Mouse (Mus musculus) urinary bladder, postnatal 25 days (tissue): ENCODE measurements around the gene Fbrs.
"Not testable (repeated sequence)": the region's sequence is repeated elsewhere in the genome, so short reads cannot be mapped to it uniquely, and the experiment has no call there.

ENCODE experiments used
- DNase-seq: peaks from one replicate; pipeline ENCODE4 v3.0.0; 2022; ENCODE audit warnings: low spot score

Gene Fbrs

DNA sequence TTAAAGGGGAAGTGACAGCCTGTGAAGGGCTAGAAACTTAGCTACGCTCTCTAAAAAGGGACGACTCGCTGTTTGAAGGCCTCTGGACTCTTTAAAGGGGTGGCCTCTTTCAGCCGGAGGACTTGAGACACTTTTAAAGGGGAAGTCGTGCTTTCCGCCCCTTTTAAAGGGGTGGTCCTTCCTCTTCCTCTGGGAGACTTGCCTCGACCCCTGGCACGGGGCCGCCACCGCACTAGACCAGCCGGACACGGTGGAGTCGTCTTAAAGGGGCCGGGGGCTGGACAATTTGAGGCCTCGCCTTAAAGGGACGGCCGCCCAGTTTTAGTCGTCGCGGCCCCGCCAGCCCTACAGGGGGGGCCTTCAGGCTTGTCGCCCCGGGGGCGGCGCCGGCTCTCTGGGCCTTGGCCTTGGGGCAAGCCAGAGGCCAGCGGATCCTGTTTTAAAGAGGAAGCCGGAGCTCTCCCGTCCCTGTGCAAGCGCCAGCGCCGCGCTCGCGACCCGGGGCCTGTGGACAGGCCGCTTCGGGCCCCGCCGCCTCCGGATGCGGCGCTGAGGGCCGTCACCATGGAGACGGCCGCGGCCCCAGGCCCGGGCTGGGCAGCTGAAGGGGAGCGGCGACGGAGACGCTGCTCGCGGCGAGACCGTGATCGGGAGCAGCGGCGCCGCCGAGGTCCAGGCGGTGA is at the start of gene Fbrs:
TSS of gene Fbrs (plus strand) at position 565 of the 683 bp plus-strand sequence.
- peak; percentile 92 for DNase-seq

DNA sequence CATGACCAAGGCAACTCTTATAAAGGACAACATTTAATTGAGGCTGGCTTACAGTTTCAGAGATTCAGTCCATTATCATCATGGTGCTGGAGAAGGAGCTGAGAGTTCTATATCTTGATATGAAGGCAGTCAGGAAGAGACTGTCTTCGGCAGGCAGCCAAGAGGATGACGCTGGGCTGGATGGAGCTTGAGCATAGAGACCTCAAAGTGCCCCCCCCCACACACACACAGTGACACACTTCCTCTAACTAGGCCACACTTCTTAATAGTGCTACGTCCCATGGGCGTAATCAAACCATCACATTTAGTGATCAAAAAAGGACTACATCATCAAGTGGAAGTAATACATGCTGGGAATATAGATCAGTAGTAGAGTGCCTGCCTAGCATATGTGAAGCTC is 43.8 kb upstream of the Fbrs start:
- no peak for DNase-seq

DNA sequence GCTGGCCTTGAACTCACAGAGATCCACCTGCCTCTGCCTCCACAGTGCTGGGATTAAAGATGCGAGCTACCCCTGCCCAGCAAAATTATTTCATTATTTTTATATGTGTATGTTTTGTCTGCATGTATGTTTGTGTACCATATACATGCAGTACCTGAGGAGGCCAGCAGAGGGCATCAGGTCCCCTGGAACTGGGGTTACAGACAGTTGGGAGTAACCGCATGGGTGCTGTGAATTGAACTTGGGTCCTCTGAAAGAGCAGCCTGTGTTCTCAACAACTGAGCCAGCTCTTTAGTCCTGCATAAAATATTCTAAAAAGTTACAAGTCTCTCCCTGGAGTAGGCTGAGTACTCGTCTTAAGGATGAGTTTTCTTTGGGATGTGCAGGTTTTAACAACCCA is 41.3 kb upstream of the Fbrs start:
- DNase-seq, result no peak

DNA sequence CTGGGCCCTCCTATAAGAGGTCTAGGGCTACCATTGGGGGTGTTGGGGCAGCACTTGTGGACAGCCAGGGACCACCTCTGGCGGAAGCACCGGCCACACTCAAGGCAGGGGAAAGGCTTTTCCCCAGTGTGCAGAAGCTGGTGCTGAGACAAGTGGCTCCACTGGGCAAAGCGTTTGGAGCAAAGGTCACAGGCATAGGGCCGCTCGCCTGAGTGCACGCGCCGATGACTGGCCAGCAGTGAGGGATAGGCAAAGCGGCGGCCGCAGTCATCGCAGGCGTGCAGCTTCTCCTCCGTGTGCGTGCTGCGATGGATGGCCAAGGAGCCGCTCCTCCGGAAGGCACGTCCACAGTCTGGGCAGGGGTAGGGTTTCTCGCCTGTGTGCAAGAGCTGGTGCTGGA is 35.0 kb upstream of the Fbrs start:
- no peak for DNase-seq

DNA sequence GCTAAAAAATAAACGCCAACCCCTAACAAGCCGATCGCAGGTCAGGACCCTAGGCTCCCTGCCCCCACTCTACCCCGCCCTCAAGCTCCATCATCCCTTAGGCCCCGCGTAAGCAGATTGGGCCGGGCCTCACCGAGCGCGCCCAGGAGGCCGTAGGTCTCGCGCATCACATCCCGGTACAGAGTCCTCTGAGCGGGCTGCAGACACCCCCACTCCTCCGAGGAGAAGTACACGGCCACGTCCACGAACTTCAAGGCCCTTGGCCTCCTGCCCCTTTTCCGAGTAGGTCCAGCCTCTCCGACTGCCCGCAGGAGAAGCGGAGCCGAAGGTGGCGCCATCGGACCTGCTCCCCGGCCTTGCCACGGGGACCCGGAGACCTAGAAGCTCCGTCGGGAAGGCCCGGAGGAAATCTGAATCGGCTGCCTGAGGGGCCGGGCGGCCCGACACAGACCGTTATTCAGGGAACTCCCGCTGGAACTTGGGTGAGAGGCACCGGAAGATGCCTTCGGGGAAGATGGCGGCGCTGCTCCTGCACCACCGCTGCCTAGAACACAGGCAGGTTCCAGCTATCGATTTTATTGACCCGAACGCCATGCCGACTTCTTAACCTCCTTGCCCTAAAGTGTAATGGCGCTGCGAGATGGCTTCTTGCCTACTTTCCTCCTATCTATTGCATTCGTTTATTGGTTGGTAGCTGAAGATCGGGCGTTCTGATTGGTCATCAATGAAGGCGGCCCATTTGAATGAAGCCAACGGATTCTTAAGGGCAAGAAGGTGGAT is 30.3 kb upstream of the Fbrs start, which contains the start of gene Zfp689:
TSS of gene Zfp689 (minus strand) at position 638 of the 780 bp plus-strand sequence.
- peak; percentile 84 for DNase-seq

DNA sequence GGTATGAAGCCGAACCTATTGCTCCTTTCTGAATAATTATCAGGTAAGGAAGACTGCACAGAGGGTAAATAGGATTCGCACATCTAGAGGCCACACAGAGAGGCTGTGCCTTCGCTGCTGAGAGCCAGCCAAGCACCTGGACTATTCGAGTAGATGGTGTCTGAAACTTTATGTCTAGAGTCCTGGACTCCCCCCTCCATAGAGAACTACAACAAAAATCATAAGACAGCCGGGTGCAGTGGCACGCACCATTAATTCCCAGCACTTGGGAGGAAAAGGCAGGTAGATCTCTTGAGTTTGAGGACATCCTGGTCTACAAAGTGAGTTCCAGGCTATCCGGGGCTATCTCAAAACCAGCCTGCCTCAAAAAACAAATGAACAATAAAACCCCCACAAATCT is 29.0 kb upstream of the Fbrs start:
- DNase-seq, result no peak

DNA sequence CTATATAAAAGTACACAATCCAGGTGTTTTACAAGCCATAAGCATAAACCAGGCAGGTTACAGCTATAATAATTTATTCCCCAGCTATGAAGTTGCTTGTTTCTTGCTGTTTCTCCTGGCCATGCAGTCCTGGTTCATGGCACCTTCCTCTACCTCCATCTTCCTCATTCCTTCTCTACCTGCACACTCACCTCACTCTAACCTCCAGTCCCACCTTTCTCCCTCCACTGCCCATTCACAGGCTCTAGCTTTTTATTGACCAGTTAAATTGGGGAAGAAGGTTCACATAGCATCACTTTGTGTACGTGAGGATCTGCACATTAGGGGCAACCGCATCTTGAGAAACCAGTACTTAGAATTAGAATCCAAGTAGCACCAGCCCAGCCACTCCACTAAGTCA is 25.9 kb upstream of the Fbrs start:
- DNase-seq, result no peak

DNA sequence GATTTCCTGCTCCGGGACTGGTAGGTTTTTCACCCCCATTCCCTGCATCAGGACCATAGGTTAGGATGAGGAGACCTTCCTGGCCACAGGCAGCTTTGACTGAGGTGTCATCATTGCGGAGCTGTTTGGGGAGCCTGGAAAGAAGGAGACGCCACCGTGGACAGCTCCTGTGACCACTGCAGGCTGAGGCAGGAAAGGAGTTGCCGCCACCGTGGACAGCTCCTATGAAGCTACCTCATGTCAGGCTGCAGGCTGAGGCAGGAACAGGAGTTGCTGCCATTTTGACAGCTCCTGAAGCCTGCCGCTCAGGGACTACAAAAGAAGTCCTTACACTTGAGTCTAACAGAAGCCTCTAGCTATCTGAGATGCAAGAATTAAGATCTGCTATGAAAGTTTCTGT is 24.1 kb upstream of the Fbrs start:
- no peak for DNase-seq

DNA sequence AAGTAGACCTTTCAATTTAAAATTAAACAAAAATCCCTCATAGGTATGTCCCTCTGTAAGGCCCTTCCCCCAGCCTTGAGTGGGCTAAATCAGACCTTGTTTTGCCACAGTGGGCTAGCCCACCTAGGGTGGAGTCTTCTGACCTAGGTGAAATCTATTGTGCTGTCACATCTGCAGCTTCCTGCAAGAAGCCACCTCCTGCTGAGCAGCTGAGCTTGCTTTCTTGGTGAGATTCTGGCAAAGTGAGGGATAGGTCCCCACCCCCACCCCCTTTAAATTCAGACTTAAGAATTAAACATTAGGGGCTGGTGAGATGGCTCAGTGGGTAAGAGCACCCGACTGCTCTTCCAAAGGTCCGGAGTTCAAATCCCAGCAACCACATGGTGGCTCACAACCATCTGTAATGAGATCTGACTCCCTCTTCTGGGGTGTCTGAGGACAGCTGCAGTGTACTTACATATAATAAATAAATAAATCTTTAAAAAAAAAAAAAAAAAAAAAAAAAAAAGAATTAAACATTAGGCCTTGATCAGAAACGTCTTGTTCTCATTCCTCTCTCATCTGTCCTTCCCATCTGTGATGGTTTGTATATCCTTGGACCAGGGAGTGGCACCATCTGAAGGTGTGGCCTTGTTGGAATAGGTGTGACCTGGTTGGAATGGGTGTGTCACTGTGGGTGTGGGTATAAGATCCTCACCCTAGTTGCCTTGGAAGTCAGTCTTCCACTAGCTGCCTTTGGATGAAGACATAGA is 20.5 kb upstream of the Fbrs start:
- DNase-seq, result not testable (repeated sequence)

DNA sequence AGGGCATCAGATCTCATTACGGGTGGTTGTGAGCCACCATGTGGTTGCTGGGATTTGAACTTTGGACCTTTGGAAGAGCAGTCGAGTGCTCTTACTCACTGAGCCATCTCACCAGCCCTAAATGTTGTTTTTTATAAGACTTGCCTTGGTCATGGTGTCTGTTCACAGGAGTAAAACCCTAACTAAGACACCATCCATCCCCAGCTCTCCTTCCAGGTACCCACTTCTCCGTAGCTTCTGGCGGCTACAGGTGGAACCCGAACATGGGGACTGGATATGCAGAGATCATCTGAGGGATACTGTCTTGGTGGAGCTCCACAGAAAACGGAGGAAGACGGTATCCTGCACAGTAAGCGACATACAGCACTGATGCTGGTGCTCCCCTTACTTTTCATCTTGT is 19.7 kb upstream of the Fbrs start, which contains the start of gene Prr14:
TSS of gene Prr14 (plus strand) at position 301 of the 400 bp plus-strand sequence.
- not testable (repeated sequence) for DNase-seq

DNA sequence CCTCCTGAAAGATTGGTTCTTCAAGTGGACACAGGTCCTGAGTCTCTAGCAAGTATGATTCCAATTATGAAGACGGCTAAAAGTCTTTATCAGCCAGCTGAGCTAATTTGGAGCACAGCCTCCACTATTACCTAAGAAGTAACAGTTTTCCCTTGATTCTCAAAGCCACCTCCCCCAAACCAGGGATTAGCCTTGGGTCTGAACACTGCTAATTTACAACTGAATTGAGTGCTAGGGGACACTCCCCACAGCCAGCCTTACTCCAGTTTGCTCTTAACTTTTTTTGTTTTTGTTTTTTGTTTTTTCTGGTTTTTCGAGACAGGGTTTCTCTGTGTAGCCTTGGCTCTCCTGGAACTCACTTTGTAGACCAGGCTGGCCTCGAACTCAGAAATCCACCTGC is 13.8 kb upstream of the Fbrs start:
- no peak for DNase-seq

DNA sequence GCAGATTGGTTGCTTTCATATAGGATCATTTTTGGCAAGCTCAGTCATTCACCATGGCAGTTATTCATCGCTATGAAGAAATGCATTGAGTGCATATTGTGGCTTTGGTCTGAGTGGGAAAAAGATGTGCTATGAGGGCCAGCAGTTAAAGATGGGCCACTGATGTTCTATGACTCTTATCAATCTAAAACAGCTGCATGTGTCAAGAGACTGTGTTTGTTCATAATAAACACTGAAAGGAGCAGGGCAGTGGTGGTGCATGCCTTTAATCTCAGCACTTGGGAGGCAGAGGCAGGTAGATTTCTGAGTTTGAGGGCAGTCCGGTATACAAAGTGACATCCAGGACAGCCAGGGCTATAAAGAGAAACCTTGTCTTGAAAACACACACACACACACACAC is 13.3 kb upstream of the Fbrs start:
- not testable (repeated sequence) for DNase-seq

DNA sequence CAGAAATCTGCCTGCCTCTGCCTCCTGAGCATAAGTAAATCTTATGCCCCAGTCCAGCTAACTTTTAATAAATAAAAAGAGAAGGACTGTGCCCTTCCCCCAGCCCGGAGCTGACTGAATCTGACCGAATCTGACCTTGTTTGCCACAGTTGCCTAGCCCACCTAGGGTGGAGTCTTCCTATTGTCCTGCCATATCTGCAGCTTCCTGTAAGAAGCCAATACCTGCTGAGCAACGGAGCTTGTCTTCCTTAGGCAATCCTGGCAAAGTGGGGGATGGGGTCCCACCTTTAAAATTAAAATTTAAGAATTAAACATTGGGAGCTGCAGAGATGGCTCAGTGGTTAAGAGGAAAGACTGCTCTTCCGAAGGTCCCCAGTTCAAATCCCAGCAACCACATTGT is 12.4 kb upstream of the Fbrs start:
- DNase-seq, result no peak

DNA sequence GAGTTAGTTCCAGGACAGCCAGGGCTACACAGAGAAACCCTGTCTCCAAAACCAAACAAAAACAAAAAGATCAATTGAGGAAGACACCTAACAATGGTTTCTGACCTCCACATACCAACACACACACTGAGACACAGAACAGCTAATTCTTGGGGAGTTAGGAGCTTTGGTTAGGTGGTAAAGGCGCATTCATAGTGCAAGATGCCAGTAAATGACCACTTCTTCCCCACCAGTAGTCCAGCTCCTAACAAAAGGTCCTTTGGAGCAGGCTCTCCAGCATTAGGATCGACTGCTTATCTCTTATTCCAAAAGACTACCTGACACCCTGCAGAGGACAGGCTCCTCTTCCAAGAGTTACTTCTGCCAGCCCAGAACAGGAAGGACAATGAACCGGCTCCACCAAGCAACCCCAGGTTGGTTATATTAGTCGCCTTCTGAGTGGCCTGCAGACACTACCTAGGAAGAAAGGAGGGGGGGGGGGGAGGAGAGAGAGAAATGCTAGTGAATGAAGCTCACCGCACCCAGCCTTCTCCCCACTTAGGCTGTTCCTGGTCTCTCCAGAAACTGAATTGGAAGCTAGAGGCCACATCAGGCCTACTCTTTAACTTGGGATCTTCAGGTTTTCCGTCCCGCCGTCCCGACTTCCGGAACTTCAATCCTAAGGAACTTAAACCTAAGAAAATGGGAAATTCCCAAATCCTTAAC is 8.8 kb upstream of the Fbrs start:
- no peak for DNase-seq

DNA sequence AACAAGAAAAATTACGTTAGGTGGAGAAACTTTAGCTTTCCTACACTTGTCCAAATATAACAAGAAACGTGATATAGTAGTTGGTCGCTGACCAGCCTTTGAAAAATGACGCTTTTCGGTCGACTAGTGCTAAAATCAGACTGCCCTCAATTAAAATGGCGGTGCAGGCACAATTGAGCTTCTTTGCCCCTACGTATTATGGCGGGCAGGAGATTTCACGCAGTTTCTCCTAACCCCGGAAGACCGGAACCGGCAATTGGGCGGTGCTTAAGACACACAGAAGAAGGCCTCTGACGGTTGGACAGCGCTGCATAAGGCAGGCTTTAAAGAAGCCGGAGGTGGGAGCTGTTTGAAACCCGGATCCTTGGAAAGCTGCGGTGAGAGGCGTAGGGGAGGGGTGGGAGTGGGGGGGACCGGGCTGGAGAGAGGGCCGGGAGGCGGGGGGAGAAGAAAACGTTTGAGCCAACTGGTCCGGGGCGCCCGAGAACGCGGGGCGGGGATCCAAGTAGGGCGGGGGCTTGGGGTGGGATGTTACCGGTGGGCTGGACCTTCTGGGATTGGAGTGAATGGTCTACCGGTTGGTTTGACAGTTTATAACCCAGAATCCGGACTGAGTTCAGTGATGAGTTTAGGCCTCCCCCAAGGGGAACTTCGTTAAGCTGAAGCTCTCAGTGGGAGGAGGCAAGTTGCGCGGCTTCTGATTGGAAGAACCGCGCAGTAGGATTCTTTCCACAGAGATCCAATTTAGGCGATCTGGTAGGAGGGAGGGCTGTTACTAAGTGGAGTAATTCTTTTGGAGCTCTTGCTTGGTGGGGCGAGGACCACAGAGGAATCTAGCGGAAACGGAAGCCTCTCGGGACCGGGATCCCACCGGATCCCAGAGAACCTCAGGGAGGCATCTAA is 8.0 kb upstream of the Fbrs start:
- peak; percentile 70 for DNase-seq

DNA sequence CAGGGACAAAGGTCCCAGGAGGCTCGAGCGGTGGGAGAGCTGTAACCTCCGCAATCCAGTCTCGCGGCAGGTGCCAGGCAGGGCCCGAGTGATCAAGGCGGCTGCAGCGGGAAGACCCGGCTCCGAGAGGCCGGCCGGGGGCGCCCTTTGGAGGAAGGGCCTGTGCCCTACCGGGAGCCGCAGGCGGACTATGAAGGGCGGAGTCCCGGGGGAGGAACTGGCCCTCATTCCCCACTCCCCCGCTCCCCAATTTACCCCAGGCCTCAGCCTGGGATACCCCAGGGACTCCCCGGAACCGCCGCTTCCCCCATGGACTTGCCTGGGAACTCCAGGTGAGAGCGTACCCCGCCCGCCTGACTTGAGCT is 7.4 kb upstream of the Fbrs start:
- peak; percentile 50 for DNase-seq

DNA sequence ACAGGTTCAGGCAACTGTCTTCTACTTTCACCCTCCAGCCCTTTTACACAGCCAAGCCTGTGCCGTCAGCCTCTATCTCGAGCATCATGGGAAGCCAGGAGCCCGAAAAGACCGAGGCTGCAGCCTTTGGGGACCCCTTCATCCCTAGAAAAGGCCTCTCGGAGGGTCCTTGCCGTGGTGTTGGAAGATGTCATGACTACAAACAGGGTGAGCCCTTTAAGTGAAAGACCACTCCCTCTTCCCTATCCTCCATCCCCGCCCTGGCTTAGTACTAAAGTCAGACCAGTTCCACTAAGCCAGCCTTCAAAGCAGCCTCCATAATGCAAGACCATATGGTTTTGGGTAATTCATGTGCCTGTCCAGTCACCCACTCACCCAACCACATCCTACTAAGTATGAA is 6.9 kb upstream of the Fbrs start:
- no peak for DNase-seq

DNA sequence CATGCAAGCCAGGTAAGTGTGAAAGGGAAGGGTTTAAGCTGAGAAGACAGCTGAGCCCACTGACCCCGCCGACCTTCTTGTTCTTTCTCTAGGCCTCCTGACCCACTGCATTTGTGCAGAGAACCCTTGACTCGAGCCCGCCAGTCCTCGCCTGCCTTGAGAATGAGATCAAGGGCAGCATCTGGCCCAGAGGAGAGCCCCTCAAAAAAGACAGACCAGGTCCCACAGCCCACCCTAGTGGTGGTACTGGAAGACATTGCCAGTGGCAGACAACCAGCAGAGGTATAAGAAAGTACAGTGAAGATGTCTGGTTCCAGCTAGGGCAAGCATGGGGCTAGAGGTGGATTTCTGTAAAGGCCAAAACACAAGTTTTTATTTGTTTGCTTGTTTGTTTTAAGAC is 5.3 kb upstream of the Fbrs start:
- no peak for DNase-seq

DNA sequence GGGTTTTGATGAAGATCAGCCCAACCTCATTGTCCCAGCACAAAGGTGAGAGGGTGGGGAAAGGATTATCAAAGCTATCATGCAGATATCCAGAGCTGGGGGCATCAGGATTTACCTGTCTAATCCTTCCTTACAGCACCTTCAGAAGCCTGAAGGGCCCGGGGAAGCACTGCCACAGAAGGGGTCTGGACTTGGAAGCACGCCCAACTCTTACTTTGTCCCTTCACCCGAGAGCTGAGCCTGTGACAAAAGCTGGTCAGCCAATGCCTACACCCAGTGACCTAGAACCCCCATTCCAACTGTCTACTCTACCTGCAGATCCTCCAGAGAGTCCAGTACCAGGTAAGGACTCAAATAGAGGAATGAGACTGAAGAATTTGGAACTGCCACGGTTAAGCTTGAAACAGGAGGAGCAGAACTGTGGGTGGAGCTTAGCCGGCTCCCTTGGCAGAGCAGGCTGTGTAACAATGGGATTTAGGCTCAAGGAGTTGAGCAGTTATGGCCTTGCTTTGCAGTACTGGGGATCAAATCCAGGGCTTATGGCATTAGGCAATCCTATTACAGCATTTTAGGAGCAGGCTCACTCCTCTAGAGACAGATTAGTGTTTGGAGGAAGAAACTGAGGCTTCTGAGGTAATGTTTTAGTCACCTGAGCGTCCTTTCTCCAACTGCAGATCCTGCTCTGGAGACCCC is 4.5 kb upstream of the Fbrs start:
- no peak for DNase-seq

DNA sequence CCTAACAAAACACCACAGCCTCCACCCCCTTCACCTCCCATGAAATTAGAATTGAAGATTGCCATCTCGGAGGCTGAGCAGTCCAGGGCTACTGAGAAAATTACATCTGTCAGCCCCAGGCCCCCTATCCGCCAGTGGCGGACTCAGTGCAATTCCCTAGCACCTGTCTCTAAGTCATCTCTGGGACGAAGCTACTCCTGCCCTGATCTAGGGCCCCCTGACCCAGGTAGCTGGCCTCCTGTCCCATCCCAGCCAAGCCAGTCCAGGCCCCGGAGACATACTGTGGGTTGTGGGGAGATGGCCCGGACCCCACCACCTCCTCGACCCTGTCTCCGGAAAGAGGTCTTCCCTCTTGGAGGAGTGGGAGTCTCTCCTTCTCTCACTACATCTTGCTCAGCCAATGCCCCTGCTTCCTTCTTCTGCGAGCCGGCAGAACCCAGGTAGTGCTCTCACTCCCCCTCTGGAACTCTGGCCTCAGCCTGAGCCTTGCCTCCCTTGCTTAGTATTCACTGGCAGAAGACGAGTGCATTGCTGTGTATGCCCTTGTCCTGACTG is 3.7 kb upstream of the Fbrs start:
- no peak for DNase-seq
